Mouse (Mus musculus) neural tube, embryonic 13.5 days (tissue): Measurements from ENCODE around the gene Nfatc2. TPM values are rescaled to one million over a fixed set of nuclear protein-coding genes. Genes with fewer than 3 reads are reported as not detected.
A peak's percentile ranks its signal among the peaks of the same experiment; 100 is the strongest.

ENCODE experiments used
- ATAC-seq: fragments of 200-750 bp; cut with Nextera tagmentation; 2 replicates; pipeline ENCODE4 v1.8.0; 2017; ENCODE audit warnings: low read depth, mild to moderate bottlenecking, moderate TSS enrichment, moderate library complexity
- H3K27ac ChIP-seq: fragments of 300-500 bp; sonication (generic); replicated peaks from 2 replicates; pipeline ENCODE4 v1.5.1; 2015; ENCODE audit warnings: moderate library complexity, mild to moderate bottlenecking, inconsistent platforms
- H3K27me3 ChIP-seq: fragments of 300-500 bp; sonication (generic); 2 replicates; pipeline ENCODE4 v1.6.1; 2015; ENCODE audit warnings: mild to moderate bottlenecking, inconsistent platforms
- H3K36me3 ChIP-seq: fragments of 300-500 bp; sonication (generic); 2 replicates; pipeline ENCODE4 v1.6.1; 2015; ENCODE audit warnings: mild to moderate bottlenecking, inconsistent platforms
- H3K4me1 ChIP-seq: fragments of 300-500 bp; sonication (generic); replicated peaks from 2 replicates; pipeline ENCODE4 v1.6.1; 2015; ENCODE audit warnings: inconsistent platforms
- H3K4me2 ChIP-seq: fragments of 300-500 bp; sonication (generic); 2 replicates; pipeline ENCODE4 v1.6.1; 2015; ENCODE audit warnings: inconsistent platforms, mild to moderate bottlenecking, moderate library complexity
- H3K4me3 ChIP-seq: fragments of 300-500 bp; sonication (generic); 2 replicates; pipeline ENCODE4 v1.5.1; 2015; ENCODE audit warnings: mild to moderate bottlenecking, inconsistent platforms
- H3K9ac ChIP-seq: fragments of 300-500 bp; sonication (generic); 2 replicates; pipeline ENCODE4 v1.6.1; 2015; ENCODE audit warnings: moderate library complexity, mild to moderate bottlenecking, inconsistent platforms
- H3K9me3 ChIP-seq: fragments of 300-500 bp; sonication (generic); 2 replicates; pipeline ENCODE4 v1.6.1; 2016; ENCODE audit warnings: inconsistent platforms
- WGBS: fragments of 180-500 bp; shearing (Covaris S2); methylation state at CpG from one replicate; pipeline ENCODE4 v1.1.7; 2015; 5-methylcytosine and 5-hydroxymethylcytosine counted together
- polyA plus RNA-seq: library from polyadenylated mRNA; unstranded; fragments of >200 nt; fragmentation: Nextera tagmentation; extraction: Ambion mirVana; gene quantifications from 2 replicates; pipeline ENCODE4 v1.2.1, GENCODE M21; 2015

Gene Nfatc2
- polyA plus RNA-seq, 1 experiment from 2014 or later = 1.7 TPM

GRCm38 (mm10) chr2:168500244-168500643 is 101.2 kb downstream of the Nfatc2 start:
- Histone ChIP-seq H3K36me3 (no peaks in the 10 kb centered on the region), H3K9me3 (no peaks in the 10 kb centered on the region), H3K27ac (no peak overlapping the region), H3K4me3 (no peak overlapping the region), H3K4me2 (no peak overlapping the region), H3K27me3 (peaks cover 8% of the 10 kb centered on the region; the same call in 1 of the 2 replicates), H3K9ac (no peak overlapping the region), H3K4me1 (0 out of 2 replicates have a peak, but pooled peaks cover 5% of the 10 kb centered on the region)
- no peak for ATAC-seq
- 71% methylated on average over 6 of the region's 6 CpGs for WGBS

DNA sequence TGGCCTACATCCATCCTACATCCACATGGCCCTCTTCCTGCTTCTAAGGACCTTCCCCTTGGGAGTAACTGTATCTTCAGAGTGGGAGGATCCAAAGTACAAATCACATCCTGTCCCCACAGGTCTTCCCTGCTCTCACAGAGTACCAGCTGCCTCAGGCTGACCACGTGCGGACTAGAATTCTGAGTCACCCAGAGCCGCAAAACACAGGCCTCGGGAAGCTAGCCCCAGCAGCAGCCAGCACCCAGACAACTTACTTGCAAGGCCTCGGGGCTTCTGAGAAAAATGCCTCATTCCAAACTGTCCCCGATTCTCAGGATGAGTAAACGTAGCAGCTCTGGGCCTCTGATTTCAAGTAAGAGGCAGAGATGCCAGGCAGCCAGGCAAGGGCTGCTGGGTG is 109.7 kb downstream of the Nfatc2 start:
- no peak for ATAC-seq
- 78% methylated on average over 7 of the region's 7 CpGs for WGBS
- H3K27me3 ChIP-seq = no peaks in the 10 kb centered on the region
- H3K9me3 ChIP-seq = no peaks in the 10 kb centered on the region
- no peak overlapping the region for H3K4me2 ChIP-seq
- H3K4me1 ChIP-seq = no peaks in the 10 kb centered on the region; the same call in 1 of the 2 replicates
- H3K36me3 ChIP-seq = no peaks in the 10 kb centered on the region
- no peak overlapping the region for H3K27ac ChIP-seq
- no peak overlapping the region for H3K9ac ChIP-seq
- no peak overlapping the region for H3K4me3 ChIP-seq

GRCm38 (mm10) chr2:168489953-168490352 is 111.5 kb downstream of the Nfatc2 start:
- 94% methylated on average over 13 of the region's 13 CpGs for WGBS
- ATAC-seq = no peak

GRCm38 (mm10) chr2:168488158-168488925 is 113.1 kb downstream of the Nfatc2 start:
- ATAC-seq = no peak
- no peaks in the 10 kb centered on the region for H3K9me3 ChIP-seq
- H3K4me1 ChIP-seq = no peaks in the 10 kb centered on the region; the same call in none of the 2 replicates
- H3K36me3 ChIP-seq = no peaks in the 10 kb centered on the region
- 86% methylated on average over 11 of the region's 11 CpGs for WGBS
- H3K27me3 ChIP-seq = no peaks in the 10 kb centered on the region
- no peak overlapping the region for H3K4me3 ChIP-seq
- no peak overlapping the region for H3K4me2 ChIP-seq
- H3K27ac ChIP-seq = no peak overlapping the region
- H3K9ac ChIP-seq = no peak overlapping the region

More at GRCm38 (mm10) chr2:168489953-168490352, 111.5 kb downstream of the Nfatc2 start:
- no peak overlapping the region for H3K27ac ChIP-seq
- no peak overlapping the region for H3K4me2 ChIP-seq
- H3K9me3 ChIP-seq = no peaks in the 10 kb centered on the region
- H3K4me3 ChIP-seq = no peak overlapping the region
- H3K36me3 ChIP-seq = no peaks in the 10 kb centered on the region
- no peaks in the 10 kb centered on the region for H3K27me3 ChIP-seq
- no peak overlapping the region for H3K9ac ChIP-seq
- no peaks in the 10 kb centered on the region; the same call in none of the 2 replicates for H3K4me1 ChIP-seq

- Histone ChIP-seq H3K36me3 (no peaks in the 10 kb centered on the region), H3K27me3 (peaks cover 8% of the 10 kb centered on the region; the same call in 1 of the 2 replicates), H3K4me1 (no peaks in the 10 kb centered on the region; the same call in 1 of the 2 replicates), H3K9me3 (no peaks in the 10 kb centered on the region), H3K4me3 (no peak overlapping the region), H3K4me2 (no peak overlapping the region), H3K9ac (no peak overlapping the region), H3K27ac (no peak overlapping the region)
- 86% methylated on average over 14 of the region's 14 CpGs for WGBS
- ATAC-seq = no peak
These were observed 120.3 kb downstream of the Nfatc2 start for GRCm38 (mm10) chr2:168481121-168481520.

GRCm38 (mm10) chr2:168480692-168481091 is 120.8 kb downstream of the Nfatc2 start:
- Histone ChIP-seq H3K4me1 (no peaks in the 10 kb centered on the region; the same call in 1 of the 2 replicates), H3K27ac (no peak overlapping the region), H3K4me2 (no peak overlapping the region), H3K27me3 (peaks cover 8% of the 10 kb centered on the region; the same call in 1 of the 2 replicates), H3K9ac (no peak overlapping the region), H3K36me3 (no peaks in the 10 kb centered on the region), H3K4me3 (no peak overlapping the region), H3K9me3 (no peaks in the 10 kb centered on the region)
- WGBS = 66% methylated on average over 6 of the region's 6 CpGs
- ATAC-seq = 0 out of 2 replicates have a peak, but pooled peaks have one; percentile 40

- ATAC-seq = no peak
- Histone ChIP-seq H3K9me3 (no peaks in the 10 kb centered on the region), H3K36me3 (no peaks in the 10 kb centered on the region), H3K4me1 (no peaks in the 10 kb centered on the region; the same call in 1 of the 2 replicates), H3K4me2 (no peak overlapping the region), H3K27me3 (peaks cover 13% of the 10 kb centered on the region; the same call in 1 of the 2 replicates), H3K9ac (no peak overlapping the region), H3K4me3 (no peak overlapping the region), H3K27ac (no peak overlapping the region)
- WGBS = 81% methylated on average over 15 of the region's 15 CpGs
These were observed 121.5 kb downstream of the Nfatc2 start for GRCm38 (mm10) chr2:168479930-168480329.

DNA sequence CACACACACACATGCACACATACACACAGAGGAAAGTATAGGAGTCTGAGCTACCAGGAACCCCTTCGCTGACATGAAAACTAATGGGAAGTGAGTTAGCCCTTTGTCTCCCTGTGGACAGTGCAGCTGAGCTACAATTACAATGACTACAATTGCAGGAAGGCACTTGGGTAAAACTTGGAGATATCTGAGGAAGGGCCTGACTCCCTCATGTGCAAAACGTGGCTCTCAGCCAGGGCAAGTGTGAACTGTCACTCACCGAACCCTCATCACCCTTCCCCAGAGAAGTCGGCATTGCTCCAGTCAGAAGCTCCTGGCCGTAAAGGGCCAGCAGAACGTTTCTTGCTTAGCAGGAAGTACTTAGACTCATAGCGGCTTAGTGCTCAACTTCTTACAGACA is 123.0 kb downstream of the Nfatc2 start:
- H3K36me3 ChIP-seq = no peaks in the 10 kb centered on the region
- H3K4me1 ChIP-seq = peaks cover 5% of the 10 kb centered on the region
- peaks cover 13% of the 10 kb centered on the region; the same call in 1 of the 2 replicates for H3K27me3 ChIP-seq
- 61% methylated on average over 7 of the region's 7 CpGs for WGBS
- H3K9ac ChIP-seq = no peak overlapping the region
- H3K27ac ChIP-seq = no peak overlapping the region
- no peak overlapping the region for H3K4me2 ChIP-seq
- no peaks in the 10 kb centered on the region for H3K9me3 ChIP-seq
- ATAC-seq = no peak
- no peak overlapping the region for H3K4me3 ChIP-seq

DNA sequence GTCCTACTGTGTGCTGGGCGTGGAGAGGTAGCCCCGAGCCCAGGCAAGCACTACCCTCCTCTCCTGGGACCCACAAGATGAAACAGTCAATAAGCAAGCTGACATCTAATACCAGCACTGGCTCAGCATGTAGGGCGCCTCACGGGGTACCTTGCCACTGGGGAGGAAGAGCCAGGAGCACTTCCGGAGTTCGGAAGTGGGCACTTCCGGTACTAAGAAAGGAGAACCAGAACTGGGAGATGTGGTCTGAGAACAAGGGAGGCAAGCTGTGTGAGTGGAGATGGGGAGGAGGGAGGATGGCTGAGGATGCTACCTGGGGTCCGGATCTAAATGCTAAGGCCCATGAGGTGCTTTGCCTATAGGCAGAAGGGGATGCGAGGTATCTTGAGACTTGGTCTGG is 128.0 kb downstream of the Nfatc2 start:
- Histone ChIP-seq H3K27me3 (peaks cover 18% of the 10 kb centered on the region), H3K9ac (no peak overlapping the region), H3K4me3 (no peak overlapping the region), H3K36me3 (no peaks in the 10 kb centered on the region), H3K4me2 (no peak overlapping the region), H3K27ac (no peak overlapping the region), H3K4me1 (peaks cover 12% of the 10 kb centered on the region), H3K9me3 (no peaks in the 10 kb centered on the region)
- ATAC-seq = no peak
- WGBS = 50% methylated on average over 9 of the region's 9 CpGs

DNA sequence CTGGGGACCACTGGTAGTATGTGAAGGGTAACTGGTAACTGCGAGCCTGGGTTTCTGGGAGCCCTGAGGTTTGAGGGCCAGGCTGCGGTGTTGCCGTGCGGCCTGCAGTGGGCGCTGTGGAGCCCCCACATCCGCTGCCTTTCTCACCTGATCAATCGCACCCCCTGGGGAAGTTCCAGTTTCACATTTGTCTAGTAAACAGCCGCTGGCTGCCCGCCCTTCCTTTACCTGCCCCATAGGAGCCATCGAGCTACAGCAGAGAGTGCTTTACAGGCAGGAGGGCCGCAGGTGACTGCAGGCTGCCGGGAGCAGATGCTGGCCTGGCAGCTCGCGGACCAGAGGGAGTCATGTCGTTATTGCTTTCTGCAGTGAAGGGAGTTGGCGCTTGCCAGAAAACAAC is 128.6 kb downstream of the Nfatc2 start:
- peak overlapping the region; percentile 49 for H3K4me2 ChIP-seq
- peak overlapping the region; percentile 21; the same call in 1 of the 2 replicates for H3K4me3 ChIP-seq
- peaks cover 12% of the 10 kb centered on the region for H3K4me1 ChIP-seq
- no peaks in the 10 kb centered on the region for H3K36me3 ChIP-seq
- 3% methylated on average over 16 of the region's 16 CpGs for WGBS
- H3K27ac ChIP-seq = no peak overlapping the region
- H3K9ac ChIP-seq = 0 out of 2 replicates have a peak overlapping the region, but pooled peaks have one; percentile 36
- H3K27me3 ChIP-seq = peaks cover 18% of the 10 kb centered on the region
- peak; percentile 75 for ATAC-seq
- H3K9me3 ChIP-seq = no peaks in the 10 kb centered on the region

DNA sequence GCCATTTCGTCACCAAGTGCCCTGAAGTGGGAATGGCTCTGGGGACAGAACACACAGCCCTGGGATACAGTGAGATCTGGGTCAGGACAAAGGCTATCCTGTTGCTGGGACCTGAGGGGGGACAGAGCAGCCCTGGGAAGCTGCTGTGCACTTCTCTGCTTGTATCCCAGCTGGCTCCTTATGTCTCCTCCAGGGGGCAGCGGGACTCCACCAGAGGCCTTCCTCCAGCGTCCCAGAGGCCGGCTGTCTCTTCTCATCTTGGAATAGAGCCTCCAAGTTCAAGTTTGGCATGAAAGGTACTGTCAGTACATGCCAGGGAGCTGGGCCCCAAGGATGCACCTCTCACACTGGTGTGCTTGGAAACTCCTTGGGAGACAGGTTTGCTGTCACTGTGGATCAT is 132.4 kb downstream of the Nfatc2 start:
- no peaks in the 10 kb centered on the region for H3K9me3 ChIP-seq
- H3K27ac ChIP-seq = no peak overlapping the region
- H3K4me1 ChIP-seq = peaks cover 12% of the 10 kb centered on the region
- peaks cover 12% of the 10 kb centered on the region for H3K27me3 ChIP-seq
- WGBS = 13% methylated on average over 4 of the region's 4 CpGs
- no peak for ATAC-seq
- no peaks in the 10 kb centered on the region for H3K36me3 ChIP-seq
- no peak overlapping the region for H3K4me3 ChIP-seq
- H3K9ac ChIP-seq = no peak overlapping the region
- H3K4me2 ChIP-seq = no peak overlapping the region

DNA sequence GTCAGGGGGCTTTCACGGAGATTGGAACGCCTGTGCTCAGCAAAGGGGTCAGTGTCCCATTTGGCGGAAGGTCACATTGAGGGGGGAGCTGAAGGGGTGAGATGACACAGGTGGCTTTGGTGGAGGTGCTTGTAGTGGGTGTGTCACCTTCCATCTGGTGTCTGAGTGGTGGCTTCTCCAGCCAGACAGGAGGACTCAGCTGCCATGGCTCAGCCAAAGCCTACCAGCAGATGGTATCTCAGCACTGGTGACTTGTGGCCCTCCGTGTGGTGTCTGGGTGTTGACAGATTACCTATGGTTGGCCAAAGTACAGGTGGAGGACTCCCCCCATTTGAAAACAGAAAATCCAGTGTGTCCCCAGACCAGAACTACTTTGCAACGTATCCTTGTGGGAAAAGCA is 134.3 kb downstream of the Nfatc2 start:
- no peaks in the 10 kb centered on the region for H3K36me3 ChIP-seq
- no peak overlapping the region for H3K4me2 ChIP-seq
- ATAC-seq = no peak
- peaks cover 11% of the 10 kb centered on the region for H3K27me3 ChIP-seq
- H3K9ac ChIP-seq = no peak overlapping the region
- no peak overlapping the region for H3K27ac ChIP-seq
- WGBS = 79% methylated on average over 5 of the region's 5 CpGs
- no peaks in the 10 kb centered on the region for H3K9me3 ChIP-seq
- H3K4me1 ChIP-seq = no peaks in the 10 kb centered on the region
- H3K4me3 ChIP-seq = no peak overlapping the region
